In the genomic region with DNA sequence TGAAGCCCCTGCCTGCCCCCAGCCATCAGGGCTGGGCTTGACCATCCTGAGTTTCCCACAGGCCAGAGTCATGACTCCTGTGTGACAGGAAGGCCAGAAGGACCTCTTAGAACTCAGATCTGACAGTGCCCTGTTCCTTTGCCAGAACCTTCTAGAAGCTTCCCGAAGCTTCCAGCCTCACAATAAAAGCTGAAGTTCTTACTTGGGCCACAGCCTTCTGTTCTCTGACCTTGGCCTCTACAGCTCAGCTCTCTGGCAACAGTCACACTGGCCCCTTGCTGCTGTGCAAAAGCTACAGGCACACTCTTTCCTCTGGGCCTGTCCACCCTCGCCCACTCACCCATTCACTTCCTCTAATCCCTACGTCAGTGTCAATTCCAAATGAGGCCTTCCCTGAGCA, we compare ENCODE assay signal across 23 mouse cellular contexts. TPM values are rescaled to one million over a fixed set of nuclear protein-coding genes. Genes with fewer than 3 reads are reported as not detected.
DNase-seq lines count a peak whose midpoint lies in the region; ATAC-seq and TF ChIP-seq lines count a peak whose summit lies in the region.
"Had no signal": no experiment of that assay in that cellular context is flagged by ENCODE, and none has a peak within 500 bp of the region (broad histone marks: within the 10 kb centered on the region; RNA-seq: fewer than 3 reads in every experiment).

No protein-coding gene starts in this region.

- ATAC-seq in intestine, postnatal 0 days = no peak
- ATAC-seq: activated CD4-positive, CD25-positive, alpha-beta regulatory T cell, adult 4 months; forebrain, embryonic 14.5 days; forebrain, postnatal 0 days had no signal

- DNase-seq in adrenal gland, adult (ENCODE audit: inconsistent age in 2 of 2, low spot score in 1 of 2) = peak; percentile 80 to 85
- no peak for DNase-seq in adrenal gland, postnatal 10 days
- peak; percentile 41 for DNase-seq in lung, postnatal 36 days
- no peak for DNase-seq in lung, postnatal 14 days
- DNase-seq in adrenal gland, adult 2 months = peak; percentile 68
- DNase-seq in adrenal gland, postnatal 25 days = peak; percentile 30
- no peak for DNase-seq in embryo, embryonic 9.5 days (ENCODE audit: extremely low spot score)
- DNase-seq: cerebellum, adult 11-12 months; cerebellum, adult 8-10 months; cerebellum, postnatal 36 days; embryo, embryonic 11 days; forebrain, postnatal 0 days; gastrocnemius, adult 2 months; gastrocnemius, postnatal 14 days; heart, adult 11 months had no signal

- H3K4me3 ChIP-seq in intestine, postnatal 0 days (ENCODE audit: low read depth, low read length) = no peak overlapping the region
- H3K4me3 ChIP-seq: forebrain, embryonic 10.5 days; gastrocnemius, adult 2 months; hindbrain, embryonic 12.5 days; hindbrain, embryonic 15.5 days had no signal

- no peak overlapping the region for H3K4me2 ChIP-seq in intestine, postnatal 0 days (replicated peaks; ENCODE audit: low read depth)
- H3K4me2 ChIP-seq: heart, embryonic 11.5 days; hindbrain, embryonic 12.5 days; hindbrain, embryonic 15.5 days had no signal

- H3K4me1 ChIP-seq in intestine, postnatal 0 days (replicated peaks; ENCODE audit: control insufficient read depth, insufficient read depth, low read length) = no peaks in the 10 kb centered on the region
- H3K4me1 ChIP-seq: hindbrain, embryonic 12.5 days; hindbrain, embryonic 15.5 days had no signal

- no peak overlapping the region for H3K27ac ChIP-seq in intestine, postnatal 0 days (ENCODE audit: low read depth, low read length)
- H3K27ac ChIP-seq: forebrain, embryonic 10.5 days; gastrocnemius, adult 2 months; hindbrain, embryonic 12.5 days; hindbrain, embryonic 15.5 days had no signal

- H3K9ac ChIP-seq in intestine, postnatal 0 days (ENCODE audit: low read depth, low read length) = no peak overlapping the region
- H3K9ac ChIP-seq: forebrain, postnatal 0 days; hindbrain, embryonic 12.5 days; hindbrain, embryonic 15.5 days had no signal

- H3K27me3 ChIP-seq in intestine, postnatal 0 days (replicated peaks; ENCODE audit: control insufficient read depth, insufficient read depth, low read length) = no peaks in the 10 kb centered on the region
- H3K27me3 ChIP-seq: hindbrain, embryonic 12.5 days; hindbrain, embryonic 15.5 days had no signal

- H3K36me3 ChIP-seq in intestine, postnatal 0 days (ENCODE audit: control insufficient read depth, insufficient read depth) = no peaks in the 10 kb centered on the region
- H3K36me3 ChIP-seq: forebrain, embryonic 10.5 days; hindbrain, embryonic 12.5 days; hindbrain, embryonic 15.5 days had no signal

- no peak for TF ChIP-seq CTCF in intestine, postnatal 0 days (IDR thresholded peaks at IDR 0.05; ENCODE audit: low read depth)

- no peaks in the 10 kb centered on the region for H3K9me3 ChIP-seq in intestine, postnatal 0 days (ENCODE audit: control insufficient read depth)
- H3K9me3 ChIP-seq: forebrain, embryonic 10.5 days; hindbrain, embryonic 12.5 days; hindbrain, embryonic 15.5 days had no signal

- WGBS in intestine, postnatal 0 days = 86% methylated on average over 3 of the region's 3 CpGs

RNA-seq across cellular contexts. Expression of gene Acsbg1, which starts 10.3 kb away (rescaled TPM):
- total RNA-seq in adrenal gland, postnatal 10 days (2021) = 100 to 1,000 TPM in 1 of 2 experiments, 10 to 100 TPM in 1; 85.7 to 119 TPM
- total RNA-seq in adrenal gland, adult 2 months (2021) = 100 to 1,000 TPM; 144 to 285 TPM
- polyA plus RNA-seq in adrenal gland, adult 2 months (2012; rRNA removed) = 126 and 247 TPM in 2 replicates
- total RNA-seq in adrenal gland, postnatal 25 days (2021) = 86.2 and 108 TPM in 2 replicates
- polyA plus RNA-seq in intestine, postnatal 0 days (2015; fragmentation: Nextera tagmentation; extraction: Ambion mirVana) = 0.16 and 0.27 TPM in 2 replicates
- total RNA-seq: hematopoietic stem cell, adult 5-6 weeks had no signal

RNA-seq across cellular contexts. Expression of gene Dnaja4, which starts 26.7 kb away (rescaled TPM):
- 10 to 100 TPM in 1 of 2 experiments, 1 to 10 TPM in 1; 10.0 to 16.7 TPM for total RNA-seq in adrenal gland, postnatal 10 days (2021)
- 10 to 100 TPM; 22.1 to 27.4 TPM for total RNA-seq in adrenal gland, adult 2 months (2021)
- 7.2 and 8.6 TPM in 2 replicates for polyA plus RNA-seq in adrenal gland, adult 2 months (2012; rRNA removed)
- total RNA-seq in adrenal gland, postnatal 25 days (2021) = 16.7 and 23.1 TPM in 2 replicates
- 3.4 and 4.0 TPM in 2 replicates for polyA plus RNA-seq in intestine, postnatal 0 days (2015; fragmentation: Nextera tagmentation; extraction: Ambion mirVana)

Comparison
In these comparisons a context has a peak if more than half of its experiments do, and no peak if none do; other contexts are left out.
1. DNase-seq: peak in adrenal gland, adult (2 of 2), lung, postnatal 36 days (single experiment), adrenal gland, adult 2 months (single experiment) and adrenal gland, postnatal 25 days (single experiment); none in adrenal gland, postnatal 10 days (single experiment), lung, postnatal 14 days (single experiment) and embryo, embryonic 9.5 days (single experiment).